Mouse (Mus musculus) heart, adult 2 months (tissue): ENCODE data around the gene Tmprss11f.

ENCODE experiments used
- CTCF ChIP-seq: fragments of 200-600 bp; IDR thresholded peaks from 2 replicates; pipeline ENCODE4 v1.8.1; 2022; ENCODE audit warnings: antibody characterized with exemption, mild to moderate bottlenecking, moderate library complexity
- EP300 ChIP-seq: fragments of 200-500 bp; IDR thresholded peaks from 2 replicates; pipeline ENCODE4 v1.6.1; 2011; ENCODE audit warnings: low read depth, low read length, control low read depth; ENCODE audit not compliant: insufficient read depth

- TF ChIP-seq EP300 (no peak), CTCF (no peak)
These were observed 8.6 kb upstream of the Tmprss11f start for GRCm38 (mm10) chr5:86640795-86641194.
